Mouse (Mus musculus): Measurements from ENCODE around the gene Acadvl.

The Acadvl gene

DNA sequence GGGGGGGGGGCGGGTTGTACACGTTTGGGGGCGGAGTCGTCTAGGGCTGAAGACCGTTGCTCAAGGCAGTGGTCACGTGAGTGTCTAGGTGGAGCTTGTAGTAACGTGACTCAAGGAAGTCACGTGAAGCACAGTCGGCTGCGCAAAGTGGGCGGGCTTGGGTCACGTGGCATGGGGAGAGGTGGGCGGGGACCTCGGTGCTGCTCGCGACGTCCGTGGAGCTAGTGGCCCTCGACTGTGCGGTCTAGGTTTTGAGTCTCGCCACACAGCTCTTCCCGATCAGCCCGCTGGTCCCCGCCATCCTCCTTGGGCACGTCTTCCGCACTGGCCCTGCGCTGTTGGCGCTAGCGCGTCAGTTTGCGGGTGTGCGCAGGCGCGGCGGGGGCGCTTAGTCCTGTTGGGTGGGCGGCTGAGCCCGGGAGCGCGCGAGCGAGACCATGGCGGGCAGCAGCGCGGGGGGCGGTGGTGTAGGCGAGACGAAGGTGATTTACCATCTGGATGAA, 14.8 kb downstream of the Acadvl start, which contains the start of gene Dvl2:
Gene Dvl2, plus strand, starts transcription at position 200 of the 503 bp plus-strand sequence.
- peak; percentile 93 for DNase-seq

DNA sequence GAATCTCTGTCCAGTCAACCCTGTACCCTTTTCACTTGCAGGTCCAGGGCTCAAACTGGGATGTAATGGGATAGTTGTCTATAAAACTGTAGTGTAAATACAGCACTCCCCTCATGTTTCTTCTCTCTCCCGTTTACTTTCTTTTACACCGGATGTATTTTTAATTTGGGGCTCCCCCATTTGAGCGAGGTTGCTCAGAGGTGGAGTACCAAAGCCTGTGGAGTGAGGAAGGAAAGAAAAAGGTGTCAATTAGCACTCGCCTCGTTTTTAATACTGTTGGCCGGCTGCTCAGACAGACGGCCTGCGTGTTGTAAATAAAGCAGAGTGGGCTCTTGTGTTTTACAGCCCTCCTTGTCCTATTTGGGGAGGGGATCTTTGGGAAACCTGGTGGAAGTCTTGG, 15.5 kb downstream of the Acadvl start:
- DNase-seq: no peak

DNA sequence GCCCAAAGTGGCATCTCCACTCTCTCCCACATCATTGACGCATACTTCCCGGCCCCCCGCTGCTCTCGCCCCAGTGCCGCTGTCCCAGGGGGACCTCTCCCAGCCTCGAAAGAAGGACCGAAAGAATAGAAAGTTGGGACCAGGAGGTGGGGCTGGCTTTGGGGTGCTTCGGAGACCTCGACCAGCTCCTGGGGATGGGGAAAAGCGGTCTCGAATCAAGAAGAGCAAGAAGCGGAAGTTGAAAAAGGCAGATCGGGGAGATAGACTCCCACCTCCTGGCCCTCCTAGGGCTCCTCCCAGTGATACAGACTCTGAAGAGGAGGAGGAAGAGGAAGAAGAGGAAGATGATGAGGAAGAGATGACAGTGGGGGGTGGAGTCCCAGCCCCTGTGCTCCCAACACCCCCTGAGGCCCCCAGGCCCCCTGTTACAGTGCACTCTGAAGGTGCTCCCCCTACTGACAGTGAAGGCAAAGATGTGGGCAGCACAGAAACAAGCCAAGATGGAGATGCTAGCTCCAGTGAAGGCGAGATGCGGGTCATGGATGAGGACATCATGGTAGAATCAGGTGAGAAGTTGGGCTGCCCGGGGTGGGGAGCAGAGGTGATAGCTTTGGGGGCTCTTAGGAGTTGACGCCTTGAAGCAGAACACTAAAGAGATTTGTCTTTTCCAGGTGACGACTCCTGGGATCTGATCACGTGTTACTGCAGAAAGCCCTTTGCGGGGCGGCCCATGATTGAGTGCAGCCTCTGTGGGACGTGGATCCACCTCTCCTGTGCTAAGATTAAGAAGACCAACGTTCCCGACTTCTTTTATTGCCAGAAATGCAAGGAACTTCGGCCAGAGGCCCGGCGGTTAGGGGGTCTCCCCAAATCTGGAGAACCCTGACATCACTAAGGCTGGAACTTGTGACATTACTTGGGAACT, 16.4 kb downstream of the Acadvl start:
- DNase-seq: peak; percentile 77

DNA sequence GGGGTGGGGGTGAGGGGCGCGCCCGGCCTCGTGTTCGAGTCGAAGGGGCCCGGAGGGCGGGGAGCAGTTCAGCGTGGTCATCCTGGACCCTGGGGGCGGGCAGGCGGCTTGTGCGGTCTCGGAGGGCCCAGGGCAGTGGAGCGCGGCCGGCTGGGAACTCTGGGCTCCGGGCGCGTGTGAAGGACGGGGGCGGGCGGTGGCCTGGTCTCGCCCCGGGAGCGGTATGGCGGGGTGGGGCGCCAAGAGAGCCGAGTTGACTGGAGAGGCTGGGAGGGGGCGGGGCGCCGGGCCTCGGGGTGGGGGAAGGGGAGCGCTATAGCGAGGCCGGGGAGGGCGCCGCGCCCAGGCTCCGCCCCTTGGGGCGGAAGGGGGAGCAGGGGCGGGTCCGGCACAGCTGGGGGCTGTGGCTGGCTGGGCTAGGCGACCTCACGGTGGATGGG, 18.1 kb downstream of the Acadvl start:
- peak; percentile 84 for DNase-seq

DNA sequence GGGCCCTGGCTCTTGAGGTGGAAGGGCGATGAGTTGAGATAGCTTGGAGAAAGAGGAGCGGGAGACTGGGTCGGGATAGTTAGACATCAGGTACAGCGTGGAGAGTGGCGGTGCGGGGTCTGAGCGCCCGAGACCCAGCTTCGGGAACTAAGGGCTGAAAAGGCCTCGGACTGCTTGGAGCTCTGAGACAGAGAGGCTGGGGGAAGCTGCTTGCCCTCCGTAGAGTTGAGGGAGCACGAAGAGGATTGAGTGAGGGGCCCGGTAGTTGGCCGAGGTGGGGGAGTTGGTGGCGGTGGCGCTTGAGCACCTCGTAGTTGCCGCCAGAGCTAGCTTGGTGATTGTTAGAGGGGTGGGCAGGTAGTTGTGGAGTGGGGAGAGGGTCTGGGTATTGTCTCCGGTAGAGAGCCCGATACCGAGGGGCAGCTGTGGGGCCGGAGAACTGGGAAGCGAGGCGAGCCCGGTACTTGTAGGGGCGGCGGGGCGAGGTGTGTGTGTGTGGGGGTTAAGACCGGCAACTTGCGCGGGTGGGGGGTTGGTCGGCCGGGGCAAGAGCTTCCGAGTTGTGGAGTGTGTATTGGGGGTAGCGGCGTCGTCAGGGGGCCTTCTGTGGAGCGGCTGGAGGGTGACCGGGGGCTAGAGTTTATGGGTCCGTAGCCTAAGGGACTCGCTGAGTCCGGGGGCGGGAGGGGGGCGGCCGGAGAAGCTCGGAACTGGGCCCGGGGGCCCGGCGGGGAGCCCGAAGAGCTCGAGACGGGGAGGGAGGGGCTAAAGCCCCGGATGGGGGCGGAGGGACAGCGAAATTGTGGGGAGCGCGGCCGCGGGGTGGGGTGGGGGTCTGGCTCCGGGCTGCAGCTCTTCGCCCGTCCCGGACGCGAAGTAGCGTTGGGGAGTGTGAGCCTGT, 18.8 kb downstream of the Acadvl start:
- DNase-seq: peak; percentile 76

DNA sequence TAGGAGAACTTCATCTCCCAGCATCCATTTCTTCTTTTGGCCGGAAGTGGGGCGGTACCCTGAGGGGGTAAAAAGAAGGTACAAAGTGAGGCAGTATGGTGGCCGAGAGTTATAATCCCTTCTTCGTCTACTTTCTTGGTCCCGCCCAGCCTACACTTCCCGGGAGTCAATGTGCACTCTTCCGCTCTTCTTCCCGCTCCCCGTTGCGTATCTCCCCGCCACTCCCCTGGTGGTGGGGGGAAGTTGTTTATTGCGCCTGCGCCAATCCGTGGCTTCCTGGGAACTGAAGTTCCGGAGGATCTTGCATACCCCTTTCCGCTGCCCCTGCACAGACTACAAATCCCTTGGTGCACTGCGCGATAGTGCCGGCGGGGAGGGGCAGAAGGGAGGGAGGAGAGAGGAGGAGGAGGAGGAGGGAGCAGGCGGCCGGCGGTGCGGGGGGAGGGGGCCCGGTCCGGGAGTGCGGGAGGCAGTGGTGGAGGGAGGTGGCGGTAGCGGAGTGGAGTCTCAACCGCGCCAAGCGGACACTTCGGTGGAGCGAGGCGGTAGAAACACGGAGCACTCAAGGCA, 19.7 kb downstream of the Acadvl start, which contains the start of gene Phf23:
Gene Phf23, plus strand, starts transcription at position 387 of the 570 bp plus-strand sequence.
- peak; percentile 99 for DNase-seq

DNA sequence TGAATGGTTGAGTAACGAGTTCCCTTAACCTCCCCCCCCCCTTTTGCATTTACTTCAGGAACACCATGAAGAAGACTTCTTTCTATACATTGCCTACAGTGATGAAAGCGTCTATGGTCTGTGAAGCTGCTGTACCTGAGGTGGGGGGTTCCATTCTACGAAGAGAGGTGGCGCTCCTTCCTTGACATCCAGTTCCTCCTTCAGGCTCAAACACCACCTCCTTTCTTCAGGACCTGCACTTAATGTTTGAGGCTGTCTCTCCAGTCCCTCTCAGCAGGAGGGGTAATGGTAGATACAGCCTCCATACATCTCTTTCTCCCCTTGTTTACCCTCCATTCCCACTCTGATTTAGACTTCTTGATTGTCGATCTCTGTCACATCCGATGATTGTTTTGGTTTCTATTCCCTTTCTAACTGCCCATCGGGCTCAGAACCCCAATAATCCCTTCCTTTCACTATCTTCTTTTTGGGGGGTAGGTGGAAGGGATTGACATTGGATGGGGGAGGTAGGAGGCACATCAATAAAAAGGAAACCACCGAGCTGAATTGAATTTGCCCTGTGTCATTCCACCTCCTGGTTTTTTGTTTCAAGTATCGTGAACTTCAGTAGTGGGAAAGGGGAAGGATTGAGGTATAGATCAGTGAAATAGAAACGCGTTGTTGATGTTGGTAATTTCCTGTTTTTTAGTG, 20.7 kb downstream of the Acadvl start:
- peak; percentile 65 for DNase-seq

DNA sequence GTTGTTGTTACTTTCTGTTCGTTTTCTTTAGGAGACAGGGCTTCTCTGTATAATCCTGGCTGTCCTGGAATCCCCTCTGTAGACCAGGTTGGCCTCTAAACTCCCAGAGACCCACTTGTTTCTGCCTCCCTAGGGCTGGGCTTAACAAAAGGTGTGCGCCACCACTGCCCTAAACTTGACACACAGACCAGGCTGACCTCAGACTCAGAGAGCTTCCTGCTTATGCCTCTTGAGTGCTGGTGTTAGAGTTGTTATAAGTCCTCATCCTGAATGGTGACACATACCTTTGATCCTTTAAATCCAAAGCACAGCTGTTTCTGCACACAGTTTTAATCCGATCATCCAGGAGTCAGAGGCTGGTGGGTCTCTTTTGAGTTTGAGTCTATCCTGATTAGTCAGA, 22.3 kb downstream of the Acadvl start:
- DNase-seq: peak; percentile 42

DNA sequence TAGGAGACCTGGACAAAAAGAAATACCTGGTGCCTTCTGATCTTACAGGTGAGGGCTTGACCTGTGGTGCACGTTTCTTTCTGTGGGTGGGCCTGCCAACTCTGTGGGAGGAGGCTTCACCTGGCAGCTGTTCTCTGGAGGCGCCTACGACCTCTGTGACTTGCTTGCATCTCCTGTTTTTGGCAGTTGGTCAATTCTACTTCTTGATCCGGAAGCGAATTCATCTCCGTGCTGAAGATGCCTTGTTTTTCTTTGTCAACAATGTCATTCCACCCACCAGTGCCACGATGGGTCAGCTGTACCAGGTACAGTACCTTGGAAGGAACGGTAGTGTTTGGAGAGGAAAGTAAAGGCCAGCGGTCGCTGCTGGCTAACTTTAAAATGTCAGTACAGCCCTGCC, 22.8 kb downstream of the Acadvl start:
- DNase-seq: peak; percentile 72

DNA sequence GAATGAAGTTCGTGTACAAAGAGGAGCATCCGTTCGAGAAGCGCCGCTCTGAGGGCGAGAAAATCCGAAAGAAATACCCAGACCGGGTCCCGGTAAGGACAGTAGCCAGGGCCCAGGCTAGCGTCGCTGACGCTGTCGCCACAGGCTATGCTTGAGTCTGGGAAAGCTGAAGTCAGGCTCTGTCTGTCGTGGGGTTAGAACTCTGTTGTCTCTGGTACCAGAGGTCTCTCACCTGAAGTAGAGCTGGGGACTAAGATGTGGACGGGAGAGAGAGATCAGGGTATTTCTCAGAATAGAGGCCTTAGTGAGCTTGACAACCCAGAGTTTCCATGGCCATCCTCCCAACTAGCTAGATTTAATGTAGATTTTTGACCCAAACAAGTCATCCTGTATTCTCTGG, 23.5 kb downstream of the Acadvl start:
- no peak for DNase-seq

DNA sequence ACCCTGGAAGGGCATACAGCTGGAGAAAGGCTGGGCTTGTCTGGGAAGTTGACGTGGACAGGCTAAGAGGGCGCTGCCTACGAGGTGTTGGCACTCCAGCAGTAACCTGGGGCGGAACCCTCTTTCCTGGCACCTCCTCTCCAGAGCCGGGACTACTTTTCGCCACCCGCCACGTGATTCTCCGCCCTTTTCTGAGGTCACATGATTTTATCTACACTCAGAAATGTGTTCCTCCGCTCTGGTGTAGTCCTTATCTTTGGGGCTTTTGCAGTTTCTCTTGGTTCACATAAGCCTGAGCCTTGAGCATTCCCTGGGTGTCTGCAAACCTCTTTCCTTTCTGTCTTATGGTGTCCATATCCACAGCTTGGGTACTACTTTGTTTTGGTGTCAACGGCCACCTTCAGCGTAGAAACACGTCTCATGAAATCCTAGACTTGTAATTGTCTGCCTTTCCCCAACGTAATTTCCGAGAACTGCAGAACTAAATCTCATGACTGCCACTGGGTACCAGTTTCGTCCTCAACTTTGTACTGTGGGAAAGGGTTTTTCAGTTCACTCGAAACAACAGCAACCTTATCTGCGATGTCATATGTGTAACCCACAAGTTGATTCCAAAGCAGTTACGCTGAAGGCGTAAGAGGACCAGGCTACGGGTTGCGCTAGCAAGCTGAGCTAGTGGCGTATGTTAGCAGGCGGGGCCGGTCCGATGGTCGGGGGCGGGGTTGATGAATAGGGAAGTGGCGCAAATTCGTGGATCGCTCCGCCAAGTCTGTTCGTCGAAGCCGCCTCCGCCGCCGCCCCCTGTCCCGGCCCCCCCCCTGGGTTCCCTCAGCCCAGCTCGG, 24.1 kb downstream of the Acadvl start, which contains the start of gene Gabarap:
Gene Gabarap, plus strand, starts transcription at position 294 of the 842 bp plus-strand sequence.
- peak; percentile 94 for DNase-seq

DNA sequence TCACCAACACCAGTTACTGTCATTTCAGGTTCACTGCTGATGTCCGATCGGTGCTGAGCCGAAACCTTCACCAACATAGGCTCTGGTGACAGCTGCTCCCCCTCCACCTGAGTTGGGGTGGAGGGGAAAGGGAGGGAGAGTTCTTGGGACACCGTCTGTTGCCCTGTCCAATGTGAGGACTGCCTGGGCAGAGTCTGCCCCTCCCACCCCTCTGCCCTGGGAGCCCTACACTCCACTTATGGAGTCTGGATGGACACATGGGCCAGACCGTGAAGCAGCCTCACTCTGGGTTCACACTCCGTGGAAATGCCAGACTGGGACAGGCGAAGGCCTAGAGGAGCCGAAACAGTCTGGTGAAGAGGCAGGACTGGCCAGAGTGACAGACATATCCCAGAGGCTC, 25.3 kb downstream of the Acadvl start:
- peak; percentile 65 for DNase-seq

DNA sequence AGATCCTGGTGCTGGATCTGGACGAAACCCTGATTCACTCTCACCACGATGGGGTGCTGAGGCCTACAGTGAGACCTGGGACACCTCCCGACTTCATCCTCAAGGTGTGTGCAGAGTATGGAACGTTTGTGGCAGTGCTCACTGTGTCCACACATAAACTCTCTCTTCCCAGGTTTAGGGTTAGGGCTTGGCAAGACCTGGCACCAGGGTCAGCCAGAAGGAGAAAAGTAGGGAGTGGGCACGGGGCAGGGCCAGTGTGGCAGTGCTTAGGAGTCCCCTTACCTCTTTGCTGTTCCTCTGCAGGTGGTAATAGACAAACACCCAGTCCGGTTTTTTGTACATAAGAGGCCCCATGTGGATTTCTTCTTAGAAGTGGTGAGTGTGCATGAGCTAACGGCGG, 30.8 kb downstream of the Acadvl start:
- DNase-seq: no peak

DNA sequence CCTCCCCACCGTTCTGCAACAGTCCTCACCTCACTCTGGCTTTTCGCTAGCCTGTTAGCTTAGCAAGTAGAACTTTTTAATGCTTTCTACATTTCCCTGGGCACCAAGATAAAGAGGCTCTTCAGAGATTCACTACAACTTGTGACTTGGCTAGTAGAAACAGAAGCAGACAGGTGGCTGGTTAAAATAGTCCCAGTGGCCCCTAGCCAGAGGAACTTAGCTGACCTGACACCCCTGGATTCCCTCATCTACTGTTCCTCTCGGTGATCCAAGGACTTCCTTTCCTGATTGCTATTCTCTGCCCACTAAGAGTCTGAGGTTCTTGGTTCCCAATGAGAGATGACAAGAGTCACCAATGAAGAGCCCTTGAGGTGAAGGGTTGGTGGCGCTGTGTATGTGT, 31.8 kb downstream of the Acadvl start:
- no peak for DNase-seq

DNA sequence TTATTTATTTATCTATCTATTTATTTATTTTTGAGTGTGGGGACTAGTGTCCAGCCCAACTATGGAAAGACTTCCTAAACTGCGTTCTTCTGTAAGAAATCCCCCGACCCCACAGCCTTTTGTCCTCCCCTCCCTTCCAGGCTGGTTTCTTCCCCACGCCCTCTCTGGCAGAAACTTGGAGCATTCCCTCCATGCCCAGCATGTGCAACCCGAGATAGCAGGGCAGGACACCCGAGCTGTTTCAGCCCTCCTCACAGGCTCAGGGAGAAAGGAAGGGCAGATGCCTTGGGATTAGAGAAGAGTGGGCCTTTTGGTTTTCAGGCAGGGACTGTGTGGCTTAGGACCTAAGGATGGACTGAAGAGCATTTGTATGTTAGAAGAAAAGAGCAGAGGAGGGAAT, 32.3 kb downstream of the Acadvl start:
- peak; percentile 43 for DNase-seq

DNA sequence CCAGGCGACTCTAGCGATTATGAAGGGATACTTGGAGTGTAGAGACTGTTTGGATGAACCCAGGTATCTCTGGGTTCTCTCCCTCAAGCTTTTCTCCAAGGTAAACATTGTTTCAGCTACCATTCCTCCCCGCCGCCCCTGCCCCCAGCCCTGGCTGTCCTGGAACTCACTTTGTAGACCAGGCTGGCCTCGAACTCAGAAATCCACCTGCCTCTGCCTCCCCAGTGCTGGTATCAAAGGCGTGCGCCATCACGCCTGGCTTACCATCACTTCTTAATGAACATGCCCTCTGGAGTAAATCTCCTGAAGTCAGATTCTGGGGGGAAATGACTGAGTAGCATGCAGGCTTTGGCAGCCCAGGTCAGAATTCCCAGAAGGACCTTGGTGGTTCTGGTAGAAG, 33.0 kb downstream of the Acadvl start, which contains the start of gene Elp5:
Gene Elp5, minus strand, starts transcription at position 293 of the 400 bp plus-strand sequence.
- peak; percentile 43 for DNase-seq

DNA sequence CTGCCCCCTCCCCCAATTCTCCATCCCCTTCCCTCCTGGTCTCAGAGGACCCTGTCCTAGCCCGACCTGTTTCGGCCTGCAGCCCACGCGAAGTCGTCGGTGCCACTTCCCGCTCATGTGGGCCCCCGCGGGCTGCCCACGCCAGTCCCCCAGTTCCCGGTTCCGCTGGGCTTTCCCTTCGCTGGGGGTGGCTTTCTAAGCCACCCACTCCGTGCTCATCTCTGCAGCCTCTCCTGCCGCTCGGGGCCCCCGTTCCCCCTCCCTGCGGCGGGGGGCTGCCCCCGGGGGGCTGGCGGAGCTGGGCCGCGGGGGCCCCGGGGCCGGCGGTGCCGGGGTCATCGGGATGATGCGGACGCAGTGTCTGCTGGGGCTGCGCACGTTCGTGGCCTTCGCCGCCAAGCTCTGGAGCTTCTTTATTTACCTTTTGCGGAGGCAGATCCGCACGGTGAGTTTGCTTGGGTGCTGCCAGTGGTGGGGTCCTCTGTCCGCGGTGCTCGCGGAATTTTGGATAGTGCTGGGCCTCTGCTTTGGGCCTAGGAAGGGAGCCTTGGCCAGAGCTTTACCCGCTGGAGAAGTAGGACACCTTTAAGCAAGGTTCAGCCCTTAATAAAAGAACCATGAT, 34.0 kb downstream of the Acadvl start, which contains the start of gene Ctdnep1:
Gene Ctdnep1, plus strand, starts transcription at position 16 of the 622 bp plus-strand sequence.
- peak; percentile 76 for DNase-seq

DNA sequence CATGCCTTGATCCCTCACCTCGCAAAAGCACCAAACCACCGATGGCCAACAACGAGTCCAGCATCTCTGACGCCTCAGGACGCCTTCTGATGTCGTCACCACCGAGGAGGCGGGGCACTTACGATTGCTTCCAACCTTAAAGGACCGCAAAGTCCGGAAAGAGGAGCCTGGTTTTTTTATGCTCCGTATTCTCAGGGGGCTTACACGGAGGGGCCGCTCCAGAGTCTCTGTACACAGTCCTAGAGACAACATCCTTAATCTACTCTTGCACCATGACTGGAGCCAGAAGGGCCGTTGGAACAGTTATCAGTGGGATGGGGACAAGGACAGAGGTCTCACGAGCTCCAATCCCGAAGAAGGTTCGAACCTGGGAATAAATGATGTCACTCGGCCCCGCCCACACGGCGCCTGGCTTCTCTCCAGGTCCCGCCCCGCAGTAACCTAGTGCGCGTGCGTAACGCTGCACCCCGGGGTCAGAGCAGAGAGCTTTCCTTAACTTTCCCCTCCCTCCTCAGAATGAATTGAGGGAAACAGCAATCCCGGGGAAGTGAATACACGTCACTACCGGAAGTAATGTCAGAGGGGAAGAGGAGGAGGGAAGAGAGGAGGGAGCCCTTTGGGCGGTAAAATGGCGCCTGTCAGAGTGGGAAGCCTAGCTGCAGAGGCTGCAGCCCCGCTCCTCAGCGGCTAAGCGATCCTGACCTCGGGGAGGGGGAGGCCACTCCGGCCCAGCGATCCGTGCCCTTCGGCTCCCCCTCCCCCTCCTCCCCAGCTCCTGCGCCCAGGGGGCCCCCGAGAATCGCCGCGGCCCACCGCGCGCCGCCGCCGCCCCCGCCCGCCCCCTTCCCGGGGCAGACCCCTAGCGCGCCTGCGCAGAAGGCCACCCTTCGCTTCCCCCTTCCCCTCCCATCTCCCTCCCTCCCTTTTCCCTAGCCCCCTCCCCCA, 34.7 kb downstream of the Acadvl start:
- peak; percentile 99 for DNase-seq

DNA sequence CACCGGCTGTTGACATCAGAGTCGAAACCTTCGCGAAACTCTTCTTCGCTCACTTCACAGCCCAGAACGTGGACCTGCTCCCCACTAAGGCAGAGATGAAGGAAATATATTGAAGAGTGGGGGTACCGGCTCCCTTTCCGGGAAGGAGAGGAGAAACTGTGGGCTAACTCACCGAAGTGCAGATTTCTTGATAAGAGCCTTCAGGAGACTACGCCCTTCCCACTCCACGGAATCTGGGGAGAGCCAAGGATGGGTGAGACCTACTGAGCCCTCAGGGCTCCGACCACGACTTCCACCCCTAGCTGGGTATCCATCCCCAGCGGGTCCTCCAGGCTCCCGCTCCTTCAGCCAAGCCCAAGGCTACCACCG, 35.4 kb downstream of the Acadvl start:
- no peak for DNase-seq
